Mouse (Mus musculus) C2C12 (cell line): Measurements from ENCODE around the gene Gm3045. TPM values are rescaled to one million over a fixed set of nuclear protein-coding genes. Genes with fewer than 3 reads are reported as not detected.

Experiments used
- H3K27me3 ChIP-seq: one replicate; pipeline ENCODE4 v1.6.1; 2011; ENCODE audit not compliant: control insufficient read depth, insufficient read depth, insufficient read length
- H3K36me3 ChIP-seq: one replicate; pipeline ENCODE4 v1.6.1; 2011; ENCODE audit not compliant: control insufficient read depth, insufficient read depth
- H3K4me3 ChIP-seq: one replicate; pipeline ENCODE4 v1.5.1; 2011; ENCODE audit warnings: mild to moderate bottlenecking, control low read depth; ENCODE audit not compliant: poor library complexity, insufficient read depth, severe bottlenecking
- H3K79me2 ChIP-seq: one replicate; pipeline ENCODE4 v1.6.1; 2011; ENCODE audit not compliant: control insufficient read depth, insufficient read depth
- H3K79me3 ChIP-seq: one replicate; pipeline ENCODE4 v1.6.1; 2011; ENCODE audit warnings: low read depth, control low read depth
- H3ac ChIP-seq: one replicate; pipeline ENCODE3; 2011; ENCODE audit warnings: low read depth; ENCODE audit not compliant: control insufficient read depth, insufficient read length
- CEBPB ChIP-seq: IDR thresholded peaks from one replicate; pipeline ENCODE4 v1.6.1; 2011; ENCODE audit warnings: low read depth, mild to moderate bottlenecking, control low read depth, moderate library complexity
- CTCF ChIP-seq: IDR thresholded peaks from one replicate; pipeline ENCODE4 v1.5.1; 2011; ENCODE audit not compliant: control insufficient read depth, insufficient read depth, insufficient read length
- FOSL1 ChIP-seq: IDR thresholded peaks from one replicate; pipeline ENCODE4 v1.8.0; 2011; ENCODE audit warnings: mild to moderate bottlenecking, low read length; ENCODE audit not compliant: poor library complexity, insufficient read depth, severe bottlenecking
- MAX ChIP-seq: IDR thresholded peaks from one replicate; pipeline ENCODE4 v1.6.1; 2011; ENCODE audit warnings: mild to moderate bottlenecking, control low read depth
- MYOD1 ChIP-seq: IDR thresholded peaks from one replicate; pipeline ENCODE4 v1.6.1; 2011; ENCODE audit warnings: low read depth; ENCODE audit not compliant: control insufficient read depth, insufficient read length
- MYOG ChIP-seq: IDR thresholded peaks from one replicate; pipeline ENCODE4 v1.6.1; 2011; ENCODE audit not compliant: control insufficient read depth, insufficient read length; ENCODE audit errors: extremely low read depth
- USF1 ChIP-seq: IDR thresholded peaks from one replicate; pipeline ENCODE4 v1.6.1; 2011; ENCODE audit warnings: low read depth, mild to moderate bottlenecking, control low read depth, moderate library complexity
- polyA plus RNA-seq: library from polyadenylated mRNA; unstranded; fragments of >200 nt; fragmentation: generic; extraction: Trizol; gene quantifications from one replicate; pipeline ENCODE4 v1.2.1, GENCODE M21; 2012; ENCODE audit warnings: missing spikeins

Gm3045 gene
- polyA plus RNA-seq, 1 experiment, result not detected

GRCm38 (mm10) chr13:56432496-56432895 lies 6.1 kb downstream of the Gm3045 start:
- no peak for TF ChIP-seq CTCF
- no peak for TF ChIP-seq MYOD1
- TF ChIP-seq FOSL1, result no peak
- no peak for TF ChIP-seq USF1
- TF ChIP-seq MAX, result no peak
- TF ChIP-seq CEBPB, result no peak
- TF ChIP-seq MYOG, result no peak
- no peaks in the 10 kb centered on the region for H3K79me2 ChIP-seq
- no peaks in the 10 kb centered on the region for H3K79me3 ChIP-seq
- no peaks in the 10 kb centered on the region for H3K36me3 ChIP-seq
- H3ac ChIP-seq, result no peak overlapping the region
- peaks cover 23% of the 10 kb centered on the region for H3K27me3 ChIP-seq
- H3K4me3 ChIP-seq, result no peak overlapping the region

- Histone ChIP-seq H3K4me3 (no peak overlapping the region), H3K79me3 (no peaks in the 10 kb centered on the region), H3ac (no peak overlapping the region), H3K36me3 (no peaks in the 10 kb centered on the region), H3K79me2 (no peaks in the 10 kb centered on the region), H3K27me3 (peaks cover 29% of the 10 kb centered on the region)
- peak; percentile 33 for TF ChIP-seq CTCF
- no peak for TF ChIP-seq CEBPB
Measured at GRCm38 (mm10) chr13:56433466-56433865, 7.1 kb downstream of the Gm3045 start.

GRCm38 (mm10) chr13:56434311-56434751 lies 7.9 kb downstream of the Gm3045 start:
- no peak for TF ChIP-seq CEBPB
- no peak for TF ChIP-seq USF1
- TF ChIP-seq MYOG, result no peak
- no peak for TF ChIP-seq CTCF
- TF ChIP-seq FOSL1, result no peak
- TF ChIP-seq MAX, result no peak
- TF ChIP-seq MYOD1, result no peak
- Histone ChIP-seq H3K4me3 (no peak overlapping the region), H3K79me3 (no peaks in the 10 kb centered on the region), H3K36me3 (no peaks in the 10 kb centered on the region), H3ac (no peak overlapping the region), H3K27me3 (peaks cover 35% of the 10 kb centered on the region), H3K79me2 (no peaks in the 10 kb centered on the region)

- no peak overlapping the region for H3K4me3 ChIP-seq
- TF ChIP-seq USF1 (no peak), MAX (no peak), FOSL1 (no peak), CEBPB (no peak), MYOD1 (no peak), MYOG (no peak), CTCF (no peak)
- H3K79me3 ChIP-seq, result no peaks in the 10 kb centered on the region
- no peaks in the 10 kb centered on the region for H3K79me2 ChIP-seq
- H3K36me3 ChIP-seq, result no peaks in the 10 kb centered on the region
- peaks cover 44% of the 10 kb centered on the region for H3K27me3 ChIP-seq
- H3ac ChIP-seq, result no peak overlapping the region
Measured at GRCm38 (mm10) chr13:56435615-56436287, 9.4 kb downstream of the Gm3045 start.

- TF ChIP-seq MAX (no peak), FOSL1 (no peak), CTCF (no peak), USF1 (no peak), MYOD1 (no peak)
- H3K4me3 ChIP-seq, result no peak within 1 kb of the TSS
- H3K79me3 ChIP-seq, result no peaks in the 10 kb centered on the region
- H3K27me3 ChIP-seq, result peaks cover 41% of the 10 kb centered on the region
- H3K36me3 ChIP-seq, result no peaks in the 10 kb centered on the region
- H3ac ChIP-seq, result no peak within 1 kb of the TSS
- H3K79me2 ChIP-seq, result no peaks in the 10 kb centered on the region
Measured at GRCm38 (mm10) chr13:56438211-56439075, 12.0 kb downstream of the Gm3045 start, which contains the start of gene Slc25a48. TSS of gene Slc25a48 (plus strand) at chr13:56438355.
